Mouse (Mus musculus): ENCODE measurements around the gene Rrp9.

Rrp9 gene

DNA sequence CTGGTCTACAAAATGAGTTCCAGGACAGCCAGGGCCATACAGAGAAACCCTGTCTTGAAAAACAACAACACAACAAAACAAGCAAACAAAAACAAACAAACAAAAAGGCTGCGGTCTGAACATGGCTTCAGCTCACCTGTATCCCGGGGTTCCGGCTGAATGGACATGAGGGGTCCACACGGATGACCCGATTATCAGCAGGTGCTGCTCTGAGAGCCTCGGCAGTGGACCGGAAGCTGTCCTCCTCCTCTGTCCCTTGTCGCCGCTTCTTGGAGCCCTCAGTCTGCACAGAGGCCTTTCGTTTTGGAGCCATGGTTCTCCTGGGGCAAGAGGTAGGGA lies at the start of gene Rrp9:
Gene Rrp9 (plus strand): TSS at position 301 of the 339 bp plus-strand sequence.
- DNase-seq (ENCODE audit: low read depth, low spot score), result no peak

- DNase-seq (ENCODE audit: low read depth, low spot score), result no peak
Measured at GRCm38 (mm10) chr9:106428719-106429220, 47.0 kb upstream of the Rrp9 start.

GRCm38 (mm10) chr9:106429221-106430014 lies 46.3 kb upstream of the Rrp9 start, which contains the start of gene Rpl29:
TSS of gene Rpl29 (plus strand) at chr9:106429454.
- peak; percentile 96 for DNase-seq (ENCODE audit: low read depth, low spot score)

DNA sequence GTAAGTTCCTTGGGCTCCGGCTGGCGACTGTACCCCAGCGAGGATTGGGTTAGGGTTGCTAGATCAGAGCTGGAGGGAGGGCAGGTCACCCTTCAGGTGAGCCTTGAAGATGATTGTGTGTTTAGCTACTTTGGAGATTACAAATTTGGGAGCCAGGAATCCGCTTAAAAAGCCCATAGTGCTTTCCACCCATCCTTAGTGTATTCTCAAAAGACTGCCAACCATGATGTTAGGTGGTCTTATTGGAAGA lies 45.8 kb upstream of the Rrp9 start:
- DNase-seq (ENCODE audit: low read depth, low spot score), result no peak

GRCm38 (mm10) chr9:106433389-106433788 lies 42.4 kb upstream of the Rrp9 start:
- DNase-seq (ENCODE audit: low read depth, low spot score), result no peak

- no peak for DNase-seq (ENCODE audit: low read depth, low spot score)
Measured at GRCm38 (mm10) chr9:106436566-106436965, 39.2 kb upstream of the Rrp9 start.

GRCm38 (mm10) chr9:106442680-106443079 lies 33.1 kb upstream of the Rrp9 start:
- no peak for DNase-seq (ENCODE audit: low read depth, low spot score)

DNA sequence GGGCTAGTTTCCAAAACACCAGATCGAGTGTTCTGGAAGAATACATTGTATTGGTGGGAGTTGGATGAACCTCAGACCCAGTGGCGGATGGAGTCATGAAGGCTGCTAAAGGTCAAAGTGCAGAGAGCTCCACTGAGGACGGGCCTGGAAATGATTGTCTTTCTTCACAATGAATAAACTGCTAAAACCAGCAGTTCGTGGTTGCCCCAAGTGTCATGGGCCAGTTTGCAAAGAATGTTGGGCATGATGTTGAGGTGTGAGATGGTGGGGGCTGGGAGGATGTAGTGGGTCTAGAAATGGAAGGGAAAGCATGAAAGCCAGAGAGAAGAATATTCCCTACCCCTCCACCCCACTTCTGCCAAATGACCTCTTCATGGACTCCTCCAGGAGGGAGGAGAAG lies 30.9 kb upstream of the Rrp9 start:
- DNase-seq (ENCODE audit: low read depth, low spot score), result no peak

- peak; percentile 75 for DNase-seq (ENCODE audit: low read depth, low spot score)
Measured at GRCm38 (mm10) chr9:106447348-106447747, 28.4 kb upstream of the Rrp9 start, which contains the start of the genes Abhd14b and Abhd14a. TSS of gene Abhd14b (plus strand) at chr9:106447459. TSS of gene Abhd14a (minus strand) at chr9:106447678.

DNA sequence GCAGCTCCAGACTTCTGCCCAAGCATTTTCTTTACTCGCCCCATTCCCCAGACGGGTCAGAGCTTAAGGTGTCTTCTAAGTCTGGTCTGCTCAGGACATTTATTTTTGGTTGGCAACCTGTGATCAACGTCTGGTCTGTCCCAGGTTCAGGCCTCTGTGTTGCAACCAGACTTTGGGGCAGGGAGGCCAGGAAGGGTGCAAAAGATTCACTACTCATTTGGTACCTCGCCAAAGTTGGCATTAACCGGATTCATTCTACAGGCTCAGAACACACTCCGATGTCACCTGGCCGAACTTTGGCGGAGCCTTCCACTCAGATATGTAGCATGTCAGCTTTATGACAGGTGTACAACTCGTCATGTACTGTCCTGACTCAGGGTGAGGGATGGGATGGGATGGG lies 27.8 kb upstream of the Rrp9 start:
- DNase-seq (ENCODE audit: low read depth, low spot score), result no peak

GRCm38 (mm10) chr9:106448498-106449031 lies 27.2 kb upstream of the Rrp9 start:
- peak; percentile 76 for DNase-seq (ENCODE audit: low read depth, low spot score)

DNA sequence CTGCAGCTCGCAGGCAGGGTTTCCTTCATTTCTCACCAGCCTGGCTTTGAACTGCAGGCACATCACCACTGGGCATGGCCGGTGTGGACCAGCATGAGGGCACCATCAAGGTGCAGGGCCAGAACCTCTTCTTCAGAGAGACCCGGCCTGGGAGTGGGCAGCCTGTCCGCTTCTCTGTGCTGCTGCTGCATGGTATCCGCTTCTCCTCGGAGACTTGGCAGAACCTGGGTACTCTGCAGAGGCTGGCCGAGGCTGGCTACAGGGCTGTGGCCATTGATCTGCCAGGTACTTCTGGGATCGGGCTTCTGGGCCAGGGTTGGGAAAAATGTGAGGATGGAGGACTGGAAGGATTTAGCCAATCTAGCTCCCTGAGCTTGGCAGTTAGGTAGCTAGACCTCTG lies 25.8 kb upstream of the Rrp9 start:
- DNase-seq (ENCODE audit: low read depth, low spot score), result no peak

GRCm38 (mm10) chr9:106450661-106451060 lies 25.1 kb upstream of the Rrp9 start:
- no peak for DNase-seq (ENCODE audit: low read depth, low spot score)

GRCm38 (mm10) chr9:106451298-106451697 lies 24.5 kb upstream of the Rrp9 start:
- no peak for DNase-seq (ENCODE audit: low read depth, low spot score)

GRCm38 (mm10) chr9:106451899-106452298 lies 23.9 kb upstream of the Rrp9 start:
- no peak for DNase-seq (ENCODE audit: low read depth, low spot score)

DNA sequence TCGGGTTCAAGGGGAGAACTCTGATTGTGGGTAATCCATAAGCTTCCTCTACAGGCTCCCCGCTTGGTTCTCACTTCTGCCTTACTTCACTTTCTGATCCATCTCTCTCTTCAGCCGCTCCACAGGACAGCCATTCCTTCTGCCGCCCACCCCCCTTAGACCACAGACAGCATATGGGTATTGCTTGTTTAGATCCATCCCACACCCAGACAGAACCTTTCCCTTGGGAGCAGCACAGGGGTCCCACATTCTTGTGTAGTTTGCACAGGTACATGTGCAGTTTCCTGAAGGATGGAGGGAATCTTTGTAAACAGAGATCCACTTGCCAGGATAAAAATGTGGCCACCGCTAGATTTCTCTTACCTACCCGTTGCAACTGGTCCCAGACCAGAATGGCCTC lies 23.4 kb upstream of the Rrp9 start:
- no peak for DNase-seq (ENCODE audit: low read depth, low spot score)

GRCm38 (mm10) chr9:106452821-106453220 lies 22.9 kb upstream of the Rrp9 start:
- no peak for DNase-seq (ENCODE audit: low read depth, low spot score)

- DNase-seq (ENCODE audit: low read depth, low spot score), result peak; percentile 70
Measured at GRCm38 (mm10) chr9:106453271-106454070, 22.3 kb upstream of the Rrp9 start, which contains the start of gene Pcbp4. TSS of gene Pcbp4 (plus strand) at chr9:106453291.

DNA sequence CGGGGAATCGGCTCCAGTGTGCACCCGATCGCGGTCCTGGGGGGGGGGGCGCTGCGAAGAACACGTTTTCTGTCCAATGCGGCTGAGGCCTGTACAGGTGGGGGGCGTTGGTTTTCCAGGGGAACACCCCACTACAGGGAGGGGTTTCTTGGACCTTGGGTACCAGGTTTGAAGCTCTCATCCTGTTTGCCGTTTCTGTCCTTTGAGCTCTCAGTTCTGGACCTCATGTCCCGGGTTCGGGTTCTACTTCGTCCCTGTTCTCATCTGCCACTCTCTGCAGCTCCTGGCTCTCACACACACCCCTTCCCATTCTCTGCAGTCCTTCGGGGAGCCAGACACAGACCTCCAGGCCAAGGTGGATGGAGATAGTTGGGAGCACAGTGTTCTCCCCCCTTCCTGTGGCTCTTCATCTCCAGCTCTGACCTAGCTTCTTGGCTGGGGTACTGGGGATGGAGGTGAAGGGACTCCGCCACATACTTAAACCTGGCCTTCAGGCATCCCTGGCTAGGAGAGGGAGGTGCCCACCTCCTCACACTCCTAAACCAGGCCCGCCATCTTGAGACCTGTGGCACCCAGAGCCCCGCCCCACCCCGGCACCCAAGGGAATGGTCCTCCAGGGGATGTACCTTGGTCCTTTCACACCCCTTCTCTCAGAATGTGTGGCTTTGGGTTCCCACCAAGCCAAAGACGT lies 21.5 kb upstream of the Rrp9 start:
- no peak for DNase-seq (ENCODE audit: low read depth, low spot score)

DNA sequence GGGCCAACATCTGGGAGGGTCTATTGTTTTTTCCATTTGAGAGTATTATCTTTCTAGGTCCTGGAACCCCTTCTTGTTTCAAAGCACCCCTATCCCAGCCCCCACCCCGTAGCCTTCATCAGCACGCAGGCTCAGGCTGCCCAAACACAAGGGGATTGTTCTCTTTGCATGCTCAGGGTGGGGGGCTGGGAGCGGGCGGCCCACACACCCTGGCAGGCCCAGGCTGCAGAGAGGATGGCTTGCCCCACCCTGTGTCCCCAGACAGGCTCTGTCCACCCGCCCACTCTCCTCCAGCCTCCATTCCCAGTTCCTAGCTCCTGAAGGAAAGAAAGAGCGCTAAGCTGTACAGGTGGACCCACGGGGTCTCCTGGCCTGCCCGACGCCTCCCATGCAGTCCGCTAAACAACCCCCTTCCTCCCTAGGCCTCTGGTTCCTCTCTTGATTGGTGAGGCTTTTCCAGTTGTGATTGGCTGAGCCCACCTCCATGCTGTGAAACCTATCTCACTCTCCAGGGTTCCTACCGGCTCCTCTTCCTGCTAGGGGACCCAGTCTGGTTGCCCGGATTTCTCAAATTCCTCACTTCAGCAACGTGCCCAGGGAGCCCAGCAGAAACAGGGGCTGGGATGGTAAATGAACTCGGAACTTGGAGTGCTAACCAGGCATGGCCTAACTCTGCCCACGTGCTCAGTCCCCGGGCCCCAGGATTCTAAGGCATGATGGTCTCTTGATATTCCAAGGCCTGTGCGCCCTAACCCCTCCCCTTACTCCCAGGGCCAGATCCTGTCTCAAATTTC lies 20.7 kb upstream of the Rrp9 start:
- no peak for DNase-seq (ENCODE audit: low read depth, low spot score)
